Mouse (Mus musculus) ES-Bruce4 (cell line): ENCODE measurements around the gene Ptpn3.

Source experiments
- CTCF ChIP-seq: IDR thresholded peaks from one replicate; pipeline ENCODE4 v1.8.1; 2011; ENCODE audit warnings: low read depth, low read length
- EP300 ChIP-seq: IDR thresholded peaks from 2 replicates; pipeline ENCODE4 v1.6.1; 2011; ENCODE audit warnings: low read depth, low read length; ENCODE audit not compliant: insufficient read depth
- POLR2A ChIP-seq: IDR thresholded peaks from one replicate; pipeline ENCODE4 v1.8.1; 2011; ENCODE audit warnings: low read length; ENCODE audit not compliant: insufficient read depth

- TF ChIP-seq CTCF, result no peak
- TF ChIP-seq POLR2A, result no peak
- no peak for TF ChIP-seq EP300
Observed at GRCm38 (mm10) chr4:57160571-57160970, 141.1 kb downstream of the Ptpn3 start.
